In the genomic region with DNA sequence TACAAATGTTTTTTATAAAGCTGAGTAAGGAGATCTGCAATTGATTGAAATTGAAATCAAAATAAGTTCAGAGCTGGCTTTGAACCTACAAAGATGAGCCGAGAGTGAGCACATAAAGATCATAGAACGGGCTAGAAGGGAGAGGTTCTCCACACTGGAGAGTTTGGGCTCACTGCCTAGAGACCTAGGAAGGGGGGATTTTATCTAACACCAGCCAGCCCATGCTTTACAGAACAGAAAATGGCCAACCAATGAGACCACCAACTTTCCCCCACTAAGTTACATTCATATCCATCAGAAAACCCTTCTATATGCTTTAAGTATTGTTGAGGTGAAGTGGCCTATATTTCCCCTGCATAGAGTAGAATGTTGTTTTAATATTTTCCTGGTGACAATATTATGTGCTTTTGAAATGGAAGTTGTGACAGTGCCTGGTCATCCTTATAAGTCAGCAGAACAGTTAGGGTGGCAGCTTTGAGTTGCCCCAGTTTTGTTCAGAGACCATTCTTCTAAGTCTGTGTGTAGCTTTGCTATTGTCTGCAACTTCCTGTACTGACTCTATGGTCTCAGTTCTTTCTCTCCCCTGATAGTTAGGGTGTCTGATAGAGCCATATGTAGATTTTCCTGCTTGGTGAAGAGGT, we compare ENCODE assay signal across 21 mouse cellular contexts.
"Had no signal": no experiment of that assay in that cellular context is flagged by ENCODE, and none has a peak within 500 bp of the region (broad histone marks: within the 10 kb centered on the region; RNA-seq: fewer than 3 reads in every experiment).

No protein-coding gene starts in this region.

- H3K4me1 ChIP-seq: lung, embryonic 15.5 days; midbrain, embryonic 10.5 days; midbrain, embryonic 12.5 days; neural tube, embryonic 12.5 days had no signal

- DNase-seq: liver, embryonic 13.5 days; liver, postnatal 0 days; lung, adult 2 months; lung, postnatal 14 days; lung, postnatal 36 days; midbrain, embryonic 14.5 days; retina, postnatal 1 day; right cerebral cortex, adult 18-20 months; right cerebral cortex, postnatal 25 days; right cerebral cortex, postnatal 4 days; spleen, adult 18-20 months; thymus, adult 18-20 months; thymus, postnatal 36 days had no signal

- H3K9me3 ChIP-seq: liver, embryonic 13.5 days; liver, embryonic 15.5 days; lung, embryonic 15.5 days; midbrain, embryonic 10.5 days; midbrain, embryonic 12.5 days; neural tube, embryonic 12.5 days had no signal

- H3K36me3 ChIP-seq: liver, embryonic 13.5 days; liver, embryonic 15.5 days; lung, embryonic 15.5 days; midbrain, embryonic 10.5 days; midbrain, embryonic 12.5 days; neural tube, embryonic 12.5 days had no signal

- H3K4me2 ChIP-seq: liver, embryonic 13.5 days; liver, embryonic 15.5 days; lung, embryonic 15.5 days; midbrain, embryonic 12.5 days; neural tube, embryonic 12.5 days had no signal

- H3K4me3 ChIP-seq: liver, embryonic 13.5 days; liver, embryonic 15.5 days; lung, embryonic 15.5 days; midbrain, embryonic 10.5 days; midbrain, embryonic 12.5 days; myocyte; neural tube, embryonic 12.5 days had no signal

- H3K9ac ChIP-seq: liver, embryonic 13.5 days; liver, embryonic 15.5 days; liver, postnatal 0 days; lung, embryonic 15.5 days; midbrain, embryonic 12.5 days; neural tube, embryonic 12.5 days had no signal

- ATAC-seq: liver, postnatal 0 days; lung, postnatal 0 days; midbrain, embryonic 16.5 days had no signal

- H3K27ac ChIP-seq: liver, embryonic 13.5 days; liver, embryonic 15.5 days; lung, embryonic 15.5 days; midbrain, embryonic 10.5 days; midbrain, embryonic 12.5 days; neural tube, embryonic 12.5 days had no signal

- H3K27me3 ChIP-seq: liver, embryonic 13.5 days; liver, embryonic 15.5 days; lung, embryonic 15.5 days; midbrain, embryonic 12.5 days; neural tube, embryonic 12.5 days had no signal
